Mouse (Mus musculus): ENCODE data around the gene Gm42791.
A peak's percentile ranks its signal among the peaks of the same experiment; 100 is the strongest.

The Gm42791 gene

DNA sequence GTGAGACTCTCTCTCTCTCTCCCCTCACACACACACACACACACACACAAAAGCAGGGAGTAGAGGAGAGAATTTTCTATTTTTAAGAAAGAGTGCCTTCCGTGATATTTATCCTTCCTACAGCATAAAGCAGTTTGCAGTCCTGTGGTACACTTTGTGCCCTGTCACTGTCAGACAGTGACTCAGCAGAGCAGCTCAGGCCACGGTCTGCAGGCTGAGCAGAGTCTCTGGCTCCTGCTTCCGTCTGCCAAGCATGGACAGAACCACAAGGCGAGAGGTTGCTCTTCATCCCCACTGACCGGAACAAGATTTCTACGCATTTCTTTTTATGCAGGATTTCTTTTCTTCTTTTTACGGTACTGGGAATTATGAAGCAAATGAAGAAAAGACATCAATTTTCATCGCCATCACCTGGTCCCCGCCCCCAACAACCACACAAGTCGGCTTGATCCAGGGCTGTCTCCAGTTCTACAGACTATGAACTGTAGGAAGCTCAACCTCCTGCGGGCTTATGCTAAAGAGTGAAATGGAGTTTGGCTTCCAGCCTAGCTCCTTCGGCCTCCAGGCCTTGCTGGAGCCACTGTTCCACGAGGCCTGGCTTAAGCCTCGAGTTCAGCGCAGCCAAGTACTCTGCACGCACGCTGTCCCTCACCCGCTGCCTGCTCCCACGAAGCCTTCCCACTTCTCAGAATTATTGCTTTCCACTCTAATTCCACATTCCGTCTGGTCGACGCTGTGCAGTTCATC, 40.5 kb downstream of the Gm42791 start:
- DNase-seq (ENCODE audit: low spot score) = no peak

DNA sequence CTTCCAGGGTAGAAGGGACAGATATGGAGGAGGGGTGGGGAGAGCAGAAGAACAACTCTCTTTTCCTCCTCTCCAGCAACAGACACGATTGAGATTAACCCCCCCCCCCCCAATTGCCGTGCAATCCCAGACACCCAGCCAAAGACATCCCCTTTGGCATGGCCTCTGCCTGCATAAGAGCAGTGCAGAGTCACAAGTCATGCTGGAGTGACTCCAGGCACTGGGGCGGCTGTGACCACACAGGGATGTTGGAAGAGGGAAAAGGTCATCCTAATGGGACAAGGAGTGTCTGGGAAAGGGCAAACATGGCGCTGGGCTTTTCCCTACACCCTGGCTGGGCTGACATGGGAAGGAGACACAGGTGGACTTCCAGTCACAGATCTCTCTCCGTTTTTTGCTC, 41.8 kb downstream of the Gm42791 start:
- no peak for DNase-seq (ENCODE audit: low spot score)

DNA sequence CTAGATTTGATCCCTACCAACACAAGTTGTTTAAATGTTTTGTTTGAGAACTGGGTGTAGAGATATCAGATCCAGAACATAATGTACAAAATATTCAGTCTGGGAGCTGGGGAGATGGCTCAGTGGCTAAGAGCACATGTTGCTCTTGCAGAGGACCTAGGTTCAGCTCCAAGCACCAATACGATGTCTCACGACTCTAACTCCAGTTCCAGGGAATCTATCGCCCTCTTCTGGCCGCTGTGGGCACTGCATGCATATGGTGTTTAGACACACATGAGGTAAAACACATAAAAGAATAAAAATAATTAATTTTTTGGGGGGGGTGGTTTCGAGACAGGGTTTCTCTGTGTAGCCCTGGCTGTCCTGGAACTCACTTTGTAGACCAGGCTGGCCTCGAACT, 42.5 kb downstream of the Gm42791 start:
- DNase-seq (ENCODE audit: low spot score) = no peak

DNA sequence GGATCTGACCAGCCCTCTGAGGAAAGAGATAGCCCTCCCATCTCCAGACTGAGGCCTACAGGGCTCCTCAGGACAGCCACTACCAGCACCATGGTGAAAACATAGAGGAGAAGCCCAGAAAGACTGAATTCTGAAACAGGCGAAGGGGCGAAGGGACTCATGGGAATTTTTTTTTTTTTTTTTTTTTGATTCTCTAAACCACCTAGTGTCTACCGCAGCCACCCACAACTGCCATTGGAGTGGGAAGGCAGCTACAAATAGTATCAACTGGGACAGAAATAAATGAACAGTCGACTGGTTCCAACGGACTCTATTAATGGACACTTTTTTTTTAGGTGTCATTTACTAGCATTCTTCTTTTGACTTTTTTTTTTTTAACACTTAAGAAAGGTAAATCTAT, 43.6 kb downstream of the Gm42791 start:
- DNase-seq (ENCODE audit: low spot score) = no peak

DNA sequence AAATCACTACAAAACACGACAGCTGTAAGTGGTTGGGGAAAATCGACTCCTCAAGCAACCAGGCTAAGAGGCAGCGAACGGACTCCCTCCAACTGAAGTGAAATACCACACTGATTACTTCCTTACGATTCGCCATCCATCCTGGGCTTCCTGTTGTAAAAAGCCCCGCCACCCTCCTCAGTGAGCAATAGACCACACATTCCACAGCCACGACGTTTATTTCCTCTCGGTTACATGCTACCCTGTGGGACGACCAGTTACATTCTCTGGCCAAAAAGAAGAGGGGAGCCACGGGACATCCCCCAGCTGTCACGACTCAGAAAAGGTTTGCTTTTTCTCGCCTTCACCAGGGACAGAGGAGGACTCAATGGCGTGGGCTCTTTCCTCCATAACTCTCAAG, 44.9 kb downstream of the Gm42791 start:
- no peak for DNase-seq (ENCODE audit: low spot score)

DNA sequence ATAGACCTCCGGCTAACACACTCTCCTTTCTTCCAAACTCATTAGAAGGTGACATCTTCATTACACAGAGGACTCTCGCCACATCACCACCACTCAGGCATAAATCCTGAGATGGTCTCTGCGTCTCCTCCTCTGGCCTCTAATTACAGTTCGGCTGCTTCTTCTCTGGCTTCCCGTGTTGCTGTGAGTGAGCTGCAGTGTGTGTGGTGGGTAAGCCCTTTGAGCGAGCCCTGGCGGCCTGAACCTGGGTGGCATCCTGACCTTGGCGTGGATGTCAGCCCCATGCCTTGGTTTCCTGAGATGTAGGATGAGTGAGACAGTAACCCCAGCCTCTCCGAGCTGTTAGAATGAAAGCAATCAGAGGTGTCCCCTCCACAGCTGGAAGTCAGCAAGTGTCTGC, 46.4 kb downstream of the Gm42791 start:
- DNase-seq (ENCODE audit: low spot score) = no peak

DNA sequence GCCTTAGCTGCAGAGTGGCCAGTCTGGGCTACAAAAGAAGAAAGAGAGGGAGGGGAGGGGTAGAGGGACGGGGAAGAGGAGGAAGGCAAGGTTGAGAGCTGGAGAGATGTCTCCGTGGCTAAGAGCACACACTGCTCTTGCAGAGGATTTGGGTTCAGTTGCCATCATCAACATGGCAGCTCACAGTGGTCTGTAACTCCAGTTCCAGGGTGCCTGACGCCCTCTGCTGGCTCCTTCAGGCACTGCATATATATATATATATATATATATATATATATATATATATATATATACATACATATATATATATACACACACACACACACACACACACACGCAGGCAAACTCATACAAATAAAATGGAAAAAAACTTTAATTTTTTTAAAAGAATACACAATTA, 47.5 kb downstream of the Gm42791 start:
- DNase-seq (ENCODE audit: low spot score) = no peak

DNA sequence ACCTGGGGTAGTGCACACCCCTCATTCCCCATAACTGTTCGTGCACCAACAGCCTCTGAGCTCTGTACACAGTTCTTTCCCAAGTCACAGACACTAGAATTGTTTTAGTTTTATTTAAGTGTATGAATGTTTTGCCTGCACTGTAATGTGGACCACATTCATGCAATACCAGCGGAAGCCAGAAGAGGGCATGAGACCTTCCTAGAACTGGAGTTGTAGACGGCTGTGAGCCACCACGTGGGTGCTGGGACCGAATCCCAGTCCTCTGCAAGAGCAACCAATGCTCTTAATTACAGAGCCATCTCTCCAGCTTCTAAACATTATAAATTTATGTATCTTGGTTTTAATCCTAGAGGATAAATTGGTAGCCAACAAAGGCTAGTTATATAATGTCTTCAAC, 48.2 kb downstream of the Gm42791 start:
- DNase-seq (ENCODE audit: low spot score) = no peak

DNA sequence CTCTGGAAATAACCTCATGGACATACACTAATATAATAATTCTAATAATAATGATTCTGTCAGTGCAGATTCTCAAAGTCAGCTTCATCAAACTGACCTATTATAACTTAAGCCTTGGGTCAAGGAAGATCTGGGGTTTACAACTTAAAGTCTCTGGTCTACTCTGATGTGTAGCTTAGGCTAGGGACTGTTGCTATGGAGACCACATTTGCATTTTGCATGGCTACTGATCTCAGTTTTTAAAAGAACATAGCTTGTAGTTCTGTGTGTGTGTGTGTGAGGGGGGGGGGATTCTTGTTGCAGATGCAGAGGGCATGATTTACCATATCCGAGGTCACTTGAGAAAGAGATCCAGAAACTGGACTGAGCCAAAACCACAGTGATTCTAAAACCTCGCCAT, 49.2 kb downstream of the Gm42791 start:
- no peak for DNase-seq (ENCODE audit: low spot score)

DNA sequence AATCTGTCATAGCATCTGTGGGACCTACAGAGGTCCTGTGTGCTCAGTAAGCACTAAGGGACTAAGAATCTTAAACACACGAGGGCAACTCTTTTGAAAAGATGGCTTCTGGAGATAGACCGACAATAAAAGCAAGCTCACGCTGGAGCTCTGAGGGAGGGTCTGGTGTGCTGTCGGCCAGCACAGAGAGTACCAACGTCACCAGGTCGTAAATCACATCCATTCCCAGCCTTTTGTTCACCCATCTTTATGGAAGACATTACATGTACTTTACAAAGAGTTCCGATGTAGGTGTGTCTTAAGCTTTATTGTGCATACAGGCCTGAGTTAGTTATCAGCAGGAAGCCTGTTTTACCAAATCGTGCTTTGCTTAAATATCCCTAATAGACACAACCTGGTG, 50.9 kb downstream of the Gm42791 start:
- no peak for DNase-seq (ENCODE audit: low spot score)

DNA sequence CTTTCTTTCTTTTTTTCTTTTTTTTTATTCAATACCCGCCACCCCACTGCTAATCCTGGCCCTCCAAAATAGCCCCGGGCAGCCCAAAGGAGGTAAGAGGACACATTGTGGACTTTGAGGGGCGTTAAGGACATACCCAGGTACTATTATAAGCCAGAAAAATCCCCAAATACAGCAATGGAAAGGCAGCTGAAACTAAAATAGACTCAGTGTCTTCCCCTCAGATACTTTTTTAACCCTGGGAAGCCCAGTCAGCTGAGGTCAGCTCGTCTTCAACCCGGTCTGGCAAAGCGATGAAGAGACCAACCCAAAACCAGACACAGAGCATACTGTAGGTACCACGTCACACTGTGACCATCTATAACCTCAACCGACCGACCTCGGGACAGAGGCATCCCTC, 51.5 kb downstream of the Gm42791 start:
- no peak for DNase-seq (ENCODE audit: low spot score)

DNA sequence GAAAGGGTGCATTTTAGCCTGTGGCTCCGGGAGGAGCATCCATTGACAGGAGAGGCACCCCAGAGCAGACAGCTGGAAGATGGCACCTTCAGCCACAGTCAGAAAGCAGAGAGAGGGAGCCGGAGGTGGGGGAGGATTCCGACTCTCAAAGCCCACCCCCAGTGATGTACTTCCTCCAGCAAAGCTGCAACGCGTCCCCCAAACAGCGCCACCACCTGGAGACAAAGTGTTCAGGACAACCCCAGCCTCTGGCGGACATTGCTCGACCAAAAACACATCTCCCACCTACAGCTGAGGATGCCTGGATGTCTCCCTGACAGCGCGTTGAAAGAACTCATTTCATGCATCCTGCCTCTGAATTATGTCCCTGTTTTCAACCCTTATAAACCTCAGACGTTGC, 52.0 kb downstream of the Gm42791 start:
- no peak for DNase-seq (ENCODE audit: low spot score)

DNA sequence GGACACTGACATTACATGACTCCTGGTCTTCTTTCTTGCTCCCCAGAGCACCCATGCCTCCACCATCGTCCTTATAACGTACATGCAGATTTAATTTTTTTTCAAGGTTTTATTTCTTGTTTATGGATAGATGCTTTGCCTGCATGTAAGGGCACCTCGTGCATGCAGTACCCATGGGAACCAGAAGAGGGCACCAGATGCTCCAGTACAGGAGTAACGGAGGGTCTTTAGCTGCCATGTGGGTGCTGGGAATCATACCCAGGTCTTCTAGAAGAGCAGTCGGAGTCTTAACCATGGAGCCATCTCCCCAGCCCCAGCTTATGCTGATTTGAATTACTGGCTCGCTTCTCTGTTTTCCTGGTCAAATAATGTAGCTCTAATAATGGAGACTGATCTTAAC, 52.6 kb downstream of the Gm42791 start:
- no peak for DNase-seq (ENCODE audit: low spot score)

DNA sequence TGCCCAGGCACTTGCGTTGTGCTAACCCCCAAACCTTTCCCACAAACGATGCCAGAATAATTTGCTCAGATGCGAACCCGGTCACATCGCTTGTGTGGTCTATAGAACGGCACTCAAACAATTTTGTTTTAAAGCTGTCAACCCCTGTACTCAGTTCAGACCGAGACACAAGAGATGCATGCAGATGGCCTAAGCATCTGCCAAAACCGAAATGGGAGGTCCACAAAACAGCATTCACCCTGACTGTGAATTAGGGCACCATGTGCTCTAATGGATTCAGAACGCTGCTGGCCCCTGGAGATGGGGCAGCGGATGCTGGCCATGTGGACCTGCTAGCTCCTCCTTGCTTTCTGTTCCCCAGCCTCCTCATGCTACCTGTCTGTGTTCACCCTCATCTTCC, 53.1 kb downstream of the Gm42791 start:
- DNase-seq (ENCODE audit: low spot score) = no peak

DNA sequence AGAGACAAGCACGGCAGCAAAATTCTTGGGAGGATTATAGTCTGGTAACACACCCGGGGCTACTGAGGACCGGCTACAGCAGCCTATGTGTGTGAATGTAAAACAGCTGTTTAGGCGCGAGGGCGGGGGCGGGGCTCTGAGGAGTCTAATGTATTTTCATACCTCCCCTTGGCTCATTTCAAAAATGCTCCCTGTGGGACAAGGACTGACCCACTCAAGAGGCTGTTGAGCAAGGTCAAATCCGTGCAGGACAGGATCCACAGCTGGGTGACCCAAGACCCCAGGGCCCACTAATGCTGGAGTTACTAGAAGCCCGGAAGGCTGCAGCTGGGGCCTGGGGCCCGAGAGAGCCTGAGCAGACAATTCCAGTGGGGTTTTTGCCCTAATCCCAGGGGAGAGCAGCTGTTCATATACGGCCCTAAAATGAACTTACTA, 55.0 kb downstream of the Gm42791 start:
- no peak for DNase-seq (ENCODE audit: low spot score)

DNA sequence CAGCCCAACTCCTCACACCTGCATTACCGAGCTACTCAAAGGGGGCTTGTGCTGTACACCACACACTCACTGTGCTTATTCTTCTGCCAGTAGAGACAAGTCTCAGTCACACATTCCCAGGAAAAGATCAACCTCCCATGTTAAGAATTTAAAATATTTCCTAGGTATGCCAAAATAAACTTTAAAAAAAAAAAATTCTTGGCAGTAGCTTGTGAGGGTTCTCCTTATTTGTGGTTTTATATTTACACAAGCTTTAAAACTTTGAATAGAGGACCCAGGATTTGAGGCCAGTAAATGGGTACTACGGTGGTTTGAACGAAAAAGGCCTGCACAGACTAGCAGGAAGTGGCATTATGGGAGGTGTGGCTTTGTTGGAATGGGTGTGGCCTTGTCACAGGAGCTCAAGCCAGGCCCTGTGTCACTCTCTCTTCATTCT, 58.4 kb downstream of the Gm42791 start:
- no peak for DNase-seq (ENCODE audit: low spot score)

DNA sequence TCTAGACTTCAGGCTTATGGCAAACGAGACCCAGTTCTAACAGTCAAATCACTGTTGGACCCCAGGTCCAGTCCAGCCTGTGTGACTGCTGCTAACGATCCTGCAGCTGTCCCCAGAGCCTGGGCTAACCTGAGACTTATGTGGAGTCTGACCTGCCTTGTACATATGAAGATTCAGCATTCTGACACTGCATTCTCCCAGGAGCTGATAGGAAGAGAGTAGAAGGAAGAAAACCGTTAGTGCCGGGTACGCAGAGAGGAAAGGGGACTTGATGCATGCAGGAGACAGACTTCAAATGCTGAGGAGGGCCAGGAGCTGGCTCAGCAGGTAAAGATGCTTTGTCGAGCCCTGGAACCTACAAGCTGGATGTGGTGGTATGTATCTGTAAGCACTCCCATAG, 59.1 kb downstream of the Gm42791 start:
- DNase-seq (ENCODE audit: low spot score) = no peak

DNA sequence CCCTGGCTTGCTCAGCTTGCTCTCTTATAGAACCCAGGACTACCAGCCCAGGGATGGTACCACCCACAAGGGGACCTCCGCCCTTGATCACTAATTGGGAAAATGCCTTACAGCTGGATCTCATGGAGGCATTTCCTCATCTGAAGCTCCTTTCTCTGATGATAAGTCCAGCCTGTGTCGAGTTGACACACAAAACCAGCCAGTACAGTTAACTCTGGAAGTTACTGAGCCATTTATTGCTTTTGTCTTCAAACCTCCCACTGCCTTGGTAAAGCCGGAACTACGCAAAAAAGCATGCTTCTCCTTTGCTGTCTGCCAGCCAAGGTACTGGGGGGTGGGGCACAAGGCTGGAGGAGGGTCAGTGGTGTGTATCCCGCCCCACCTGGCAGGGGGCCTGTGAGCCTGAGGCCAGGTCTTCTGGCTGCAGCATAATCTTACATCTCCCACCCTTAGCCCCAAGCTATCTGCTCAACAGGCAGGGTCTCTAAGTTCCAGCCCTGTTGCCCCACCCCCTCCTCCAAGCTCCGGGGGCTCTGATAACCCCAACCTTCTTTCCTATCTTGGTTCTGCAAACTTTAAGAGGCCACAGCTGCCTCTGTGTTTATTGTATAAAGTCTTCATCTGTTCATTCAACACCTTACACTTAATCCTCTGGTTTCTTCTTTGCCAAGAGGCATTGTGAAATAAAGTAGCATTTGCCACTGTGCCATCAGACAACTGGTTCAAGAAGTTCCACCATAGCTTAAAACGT, 59.7 kb downstream of the Gm42791 start:
- no peak for DNase-seq (ENCODE audit: low spot score)

DNA sequence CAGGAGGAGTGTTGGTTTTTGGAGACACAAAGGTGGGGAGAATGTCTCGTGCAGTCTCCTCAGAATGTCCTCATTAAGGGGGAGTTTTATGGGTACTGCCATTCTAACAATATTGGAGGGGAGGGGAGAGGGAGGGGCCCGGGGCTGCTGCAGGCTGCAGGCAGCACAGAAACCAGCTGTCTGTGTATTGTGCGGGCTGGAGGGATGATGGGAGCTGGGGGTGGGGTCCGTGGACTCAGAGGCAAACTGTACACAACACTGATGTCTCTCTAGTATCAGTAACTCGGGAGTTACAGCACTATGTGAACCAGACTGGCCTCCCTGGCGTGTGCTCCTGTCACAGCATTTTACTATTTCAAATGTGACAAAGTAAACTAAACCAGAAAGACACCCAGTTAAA, 60.5 kb downstream of the Gm42791 start:
- no peak for DNase-seq (ENCODE audit: low spot score)

DNA sequence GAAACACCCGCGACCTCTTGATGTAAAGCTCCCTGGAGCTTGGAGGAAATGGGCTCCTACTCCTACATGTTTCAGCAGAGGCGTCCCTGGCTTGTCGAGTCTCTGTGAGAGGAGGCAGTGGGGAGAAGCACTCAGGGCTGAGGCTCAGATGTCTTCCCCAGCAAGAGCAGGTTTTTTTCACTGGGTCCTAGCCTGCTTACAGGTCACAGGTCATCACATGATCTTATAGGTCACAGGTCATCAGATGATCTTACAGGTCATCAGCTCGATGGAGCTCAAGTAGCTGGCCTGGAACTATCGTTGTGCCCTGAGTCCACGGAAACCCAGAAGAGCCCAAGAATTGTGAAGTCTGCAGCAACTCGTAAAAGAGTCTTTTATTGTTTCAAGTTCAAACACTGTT, 61.2 kb downstream of the Gm42791 start:
- DNase-seq (ENCODE audit: low spot score) = no peak

DNA sequence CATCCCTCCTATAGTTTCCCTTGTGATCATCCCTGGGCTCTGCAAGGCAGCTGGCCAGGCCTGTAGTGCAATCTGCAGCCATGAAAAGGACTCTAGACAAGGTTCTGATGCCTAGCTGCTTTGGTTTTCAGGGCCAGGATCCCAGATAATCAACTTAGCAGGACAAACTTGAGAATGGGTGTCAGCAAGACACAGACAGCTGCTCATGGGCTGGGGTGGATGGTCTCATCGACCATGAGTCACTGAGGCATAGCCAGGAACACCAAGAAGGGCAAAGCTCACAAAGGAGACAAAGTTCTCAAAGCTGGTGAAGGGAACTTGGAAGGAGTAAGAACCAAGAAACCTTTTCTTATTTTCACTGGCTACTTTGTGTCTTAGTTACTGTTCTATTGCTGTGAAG, 63.6 kb downstream of the Gm42791 start:
- no peak for DNase-seq (ENCODE audit: low spot score)

DNA sequence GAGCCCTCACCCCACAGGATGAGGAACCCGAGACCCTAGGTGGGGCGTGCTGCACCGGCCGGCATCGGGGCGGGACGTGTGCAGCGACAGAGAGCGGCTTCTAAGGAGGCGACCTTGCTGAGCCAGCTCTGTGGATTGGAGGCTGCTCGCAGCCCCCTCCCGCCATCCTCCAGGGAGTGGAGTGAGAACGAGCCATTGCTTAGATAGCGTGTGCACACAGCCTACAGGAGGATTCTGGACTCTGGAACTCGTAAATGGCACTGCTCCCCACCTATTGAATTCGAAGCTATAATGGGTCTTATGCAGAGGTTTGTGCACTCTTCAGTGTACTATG, 65.9 kb downstream of the Gm42791 start, which contains the start of gene Katnal1:
TSS of gene Katnal1 (minus strand) at position 205 of the 334 bp plus-strand sequence.
- DNase-seq (ENCODE audit: low spot score) = no peak

DNA sequence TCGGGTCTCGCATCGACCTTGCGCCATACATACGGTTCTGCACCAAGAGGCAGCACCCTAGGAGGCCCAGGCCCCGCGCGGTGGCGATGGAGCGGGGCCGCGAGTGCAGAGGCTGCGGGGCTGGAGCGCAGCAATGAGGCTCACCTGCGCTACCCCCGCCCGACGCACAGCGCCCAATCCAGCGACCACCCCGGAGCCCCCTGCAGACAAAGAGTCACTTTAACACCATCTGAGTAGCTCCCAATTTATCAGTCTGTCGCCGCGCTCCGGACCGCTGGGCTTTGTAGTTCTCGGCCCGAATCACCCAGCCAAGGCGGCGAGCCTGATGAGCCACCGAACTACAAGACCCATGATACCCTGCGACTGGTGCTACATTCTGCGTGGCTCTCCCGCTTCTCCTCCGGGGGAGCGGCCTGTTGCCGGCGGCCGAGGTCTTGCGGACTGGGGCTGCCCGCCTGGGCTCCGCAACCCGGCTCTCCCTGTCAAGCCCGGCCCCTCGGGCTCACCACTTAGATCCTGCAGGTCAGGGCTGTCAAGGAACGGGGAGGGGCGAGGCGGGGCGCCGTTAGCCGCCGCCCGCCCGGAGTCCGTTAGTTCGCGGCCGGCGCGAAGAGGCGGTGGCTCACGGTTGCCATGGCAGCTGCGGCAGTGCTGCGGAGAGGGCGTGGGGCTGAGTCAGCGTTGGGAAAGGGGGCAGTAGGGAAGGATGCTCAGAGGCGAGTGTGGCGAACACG, 66.4 kb downstream of the Gm42791 start:
- DNase-seq (ENCODE audit: low spot score) = peak; percentile 96
